Mouse (Mus musculus) cerebellum, adult 9-11 months (tissue): Measurements from ENCODE around the gene 2010111I01Rik.
"Not testable (repeated sequence)": the region's sequence is repeated elsewhere in the genome, so short reads cannot be mapped to it uniquely, and the experiment has no call there.

Experiments used
- DNase-seq: peaks from one replicate; pipeline ENCODE4 v3.0.0; 2022

2010111I01Rik gene

DNA sequence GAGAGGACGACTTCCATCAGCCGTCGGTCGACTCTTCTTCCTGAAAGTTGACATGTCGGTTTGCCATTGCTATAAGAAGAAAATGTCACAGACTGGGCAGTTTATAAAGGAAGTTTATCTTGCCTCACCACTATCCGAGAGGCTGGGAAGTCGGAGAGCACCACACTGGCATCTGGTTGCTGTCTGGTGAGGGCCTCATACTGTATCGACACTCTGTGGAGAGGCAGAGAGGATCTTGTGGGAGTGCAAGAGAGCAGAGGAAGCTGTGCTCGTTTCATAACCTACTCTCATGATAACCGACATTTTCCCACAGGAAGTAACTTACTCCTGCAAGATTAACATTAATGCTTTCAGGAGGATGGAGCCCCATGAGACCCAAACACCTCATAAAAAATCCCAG lies 7.9 kb upstream of the 2010111I01Rik start:
- DNase-seq, result no peak

DNA sequence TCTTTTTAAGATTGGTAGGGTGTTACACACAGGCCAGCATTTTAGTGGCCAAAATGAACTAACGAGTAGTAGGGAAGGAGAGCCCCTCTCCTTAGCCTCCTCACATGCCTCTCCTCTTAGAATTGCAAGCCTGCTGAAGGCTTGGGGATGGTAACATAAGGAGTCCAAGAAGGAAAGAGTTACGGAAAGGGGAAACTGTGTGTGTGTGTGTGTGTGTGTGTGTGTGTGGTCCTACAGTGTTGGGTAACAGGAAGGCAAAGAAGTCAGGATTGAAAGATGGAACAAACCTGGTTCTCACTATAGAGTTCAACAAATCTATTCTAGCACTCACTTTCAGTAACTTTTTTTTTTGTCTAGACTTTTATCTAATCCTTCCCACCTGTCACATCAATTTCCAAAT lies 1.3 kb upstream of the 2010111I01Rik start:
- DNase-seq, result no peak

DNA sequence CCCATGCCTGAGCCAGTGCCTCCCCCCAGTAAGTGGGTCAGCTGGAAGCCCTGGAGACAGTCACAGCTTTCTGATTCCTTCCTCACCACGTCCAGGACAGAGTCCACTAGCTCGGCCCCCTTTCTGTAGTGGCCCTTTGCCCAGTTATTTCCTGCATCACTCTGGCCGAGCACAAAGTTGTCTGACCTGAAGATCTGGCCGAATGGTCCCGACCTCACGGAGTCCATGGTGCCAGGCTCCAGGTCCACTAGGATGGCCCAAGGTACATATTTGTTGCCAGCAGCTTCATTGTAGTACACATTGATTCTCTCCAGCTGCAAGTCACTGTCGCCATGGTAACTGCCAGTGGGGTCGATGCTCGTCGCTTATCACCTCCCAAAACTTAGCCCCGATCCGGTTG lies 3.5 kb downstream of the 2010111I01Rik start:
- no peak for DNase-seq

DNA sequence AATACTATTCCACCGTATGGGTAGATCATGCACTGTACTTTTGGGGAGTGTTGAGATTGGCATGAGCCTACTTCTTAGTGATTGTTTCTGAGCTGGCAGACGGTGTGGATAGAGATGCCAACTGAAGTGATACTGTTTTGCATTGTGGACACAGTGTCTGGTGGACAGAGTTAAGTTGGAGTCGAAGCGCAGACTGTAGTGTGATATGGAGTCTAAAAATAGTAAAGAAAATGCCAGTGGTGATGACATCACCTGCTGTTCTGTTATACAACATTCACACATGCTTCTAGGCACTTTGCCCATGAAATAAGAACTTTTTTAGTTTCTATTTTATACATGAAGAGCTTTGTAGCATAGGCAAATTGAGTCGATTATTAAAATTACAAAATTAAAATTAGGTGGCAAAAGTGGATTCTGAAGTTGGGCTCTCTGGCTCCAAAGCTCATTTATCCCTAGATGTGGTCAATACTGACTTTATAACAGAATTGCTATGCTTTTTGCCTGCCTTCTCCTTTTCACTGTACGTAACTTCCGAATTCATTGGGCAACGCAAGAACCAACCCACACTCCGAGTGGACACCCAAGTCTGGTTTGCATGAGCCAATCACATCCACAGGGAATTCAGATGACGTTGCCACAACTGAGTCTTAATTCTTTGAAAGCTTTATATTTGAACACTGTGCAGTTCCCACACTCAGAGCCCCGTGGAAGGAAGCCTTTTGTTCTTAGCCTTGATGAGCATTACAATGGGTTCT lies 6.0 kb downstream of the 2010111I01Rik start:
- DNase-seq, result no peak

DNA sequence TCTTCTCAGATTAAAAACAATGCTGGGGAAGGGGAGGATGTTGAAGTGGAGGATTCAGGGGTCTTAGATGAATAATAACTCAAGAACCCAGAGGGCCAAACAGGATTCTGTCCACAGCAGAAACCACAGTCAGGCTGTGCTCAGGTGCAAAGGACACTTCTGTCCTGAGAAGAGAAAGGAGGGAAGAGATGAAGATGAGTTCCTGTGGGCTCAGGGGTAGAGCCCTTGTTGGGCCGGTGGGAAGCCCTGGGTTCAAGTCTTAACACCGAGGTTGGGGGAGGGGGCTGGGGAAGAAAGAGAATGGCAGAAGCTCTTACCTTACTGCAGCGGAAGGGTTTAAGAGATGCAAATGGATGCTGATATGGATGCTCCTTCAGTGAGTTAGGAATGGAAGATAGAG lies 7.7 kb downstream of the 2010111I01Rik start:
- DNase-seq, result no peak

DNA sequence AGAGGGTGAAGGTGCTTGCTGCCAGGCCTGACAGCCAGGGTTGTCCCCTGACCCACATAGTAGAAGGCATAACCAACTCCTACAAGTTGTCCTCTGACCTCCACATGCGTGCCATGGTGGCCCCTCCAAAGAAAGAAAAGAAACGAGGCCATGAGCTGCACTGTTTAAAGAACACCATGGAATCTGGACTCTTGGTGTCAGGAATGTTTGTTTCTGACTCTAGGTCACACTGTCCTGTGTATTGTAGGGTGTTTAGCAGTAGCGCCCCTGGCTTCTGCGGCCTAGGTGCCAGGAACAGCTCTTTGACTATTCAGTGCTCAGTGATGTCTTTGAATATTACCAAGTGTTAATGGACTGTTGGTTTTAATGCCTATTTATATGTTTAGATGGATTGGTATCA lies 8.4 kb downstream of the 2010111I01Rik start:
- no peak for DNase-seq

DNA sequence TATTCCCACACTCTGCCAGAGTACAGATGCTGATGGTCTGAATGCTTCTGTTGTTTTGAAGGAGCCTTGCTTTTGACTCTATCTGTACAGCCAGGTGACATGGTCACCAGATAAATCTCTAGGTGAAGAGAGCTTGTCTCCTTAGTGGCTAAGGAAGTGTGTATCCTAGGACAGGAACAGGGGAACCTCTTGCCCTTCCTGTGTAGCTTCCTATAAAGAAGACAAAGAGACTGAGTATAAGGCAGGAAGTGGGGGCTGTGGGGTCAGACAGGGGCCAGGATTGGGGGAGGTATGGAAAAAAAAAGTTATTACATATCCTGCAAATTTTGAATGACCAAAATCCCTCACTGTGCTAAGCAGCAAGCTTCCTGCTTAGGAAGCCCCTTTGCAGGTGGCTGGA lies 13.4 kb downstream of the 2010111I01Rik start:
- DNase-seq, result no peak

DNA sequence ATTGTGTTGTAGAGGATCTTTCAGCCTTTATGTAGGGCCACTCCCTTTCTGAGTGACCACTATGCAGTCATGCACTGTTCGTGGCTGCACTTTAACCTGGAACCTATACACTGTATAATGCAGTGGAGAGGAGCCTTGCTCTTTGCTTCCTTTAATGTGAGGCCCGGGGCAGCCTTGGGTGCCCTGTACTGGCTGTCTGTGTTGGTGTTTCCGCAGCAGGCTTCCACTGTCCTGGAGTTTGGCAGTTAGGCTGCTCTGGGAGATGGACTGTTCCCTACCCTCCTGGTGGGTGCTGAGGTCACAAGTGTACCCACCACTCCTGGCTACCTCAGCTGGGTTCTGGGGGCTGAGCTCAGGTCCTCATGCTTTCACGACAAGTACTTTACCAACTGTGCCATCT lies 14.1 kb downstream of the 2010111I01Rik start:
- no peak for DNase-seq

DNA sequence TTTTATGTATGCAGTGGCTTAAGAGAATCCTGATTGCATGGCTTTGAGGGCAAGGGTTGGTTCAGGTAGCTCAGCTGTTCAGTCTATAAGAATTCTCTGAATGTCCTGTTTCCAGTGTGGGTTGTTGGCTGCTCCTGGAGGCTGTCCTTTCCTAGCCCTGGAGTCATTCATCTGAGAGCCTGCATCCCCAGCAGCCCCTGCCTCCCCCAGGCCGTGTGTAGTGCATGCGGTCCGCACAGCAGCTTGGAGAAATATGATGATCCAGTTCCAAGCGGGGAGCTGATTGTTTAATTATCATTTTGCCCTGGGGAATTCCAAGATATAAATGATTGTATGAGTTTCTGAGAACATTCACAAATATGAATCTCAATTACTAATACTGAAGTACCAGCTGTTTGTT lies 14.5 kb downstream of the 2010111I01Rik start:
- DNase-seq, result no peak

DNA sequence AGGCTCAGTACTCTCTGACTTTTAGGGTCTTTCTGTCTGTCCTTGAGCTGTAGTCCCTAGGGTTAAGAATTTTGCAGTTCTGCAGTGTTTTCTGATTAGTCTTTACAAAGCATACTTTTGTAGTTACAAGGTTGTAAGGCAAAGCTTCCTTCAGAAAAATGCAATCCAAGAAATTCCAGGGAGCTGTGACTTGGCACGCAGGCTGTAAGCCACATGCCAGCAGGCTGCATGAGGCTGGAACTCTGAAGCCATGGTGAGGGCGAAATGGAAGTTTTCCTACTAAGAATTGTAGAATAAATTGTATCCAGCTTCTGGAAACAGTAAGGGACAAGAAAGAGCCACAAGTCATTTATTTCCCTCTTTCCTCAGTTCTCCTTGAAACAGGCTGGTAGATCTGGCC lies 15.4 kb downstream of the 2010111I01Rik start:
- no peak for DNase-seq

DNA sequence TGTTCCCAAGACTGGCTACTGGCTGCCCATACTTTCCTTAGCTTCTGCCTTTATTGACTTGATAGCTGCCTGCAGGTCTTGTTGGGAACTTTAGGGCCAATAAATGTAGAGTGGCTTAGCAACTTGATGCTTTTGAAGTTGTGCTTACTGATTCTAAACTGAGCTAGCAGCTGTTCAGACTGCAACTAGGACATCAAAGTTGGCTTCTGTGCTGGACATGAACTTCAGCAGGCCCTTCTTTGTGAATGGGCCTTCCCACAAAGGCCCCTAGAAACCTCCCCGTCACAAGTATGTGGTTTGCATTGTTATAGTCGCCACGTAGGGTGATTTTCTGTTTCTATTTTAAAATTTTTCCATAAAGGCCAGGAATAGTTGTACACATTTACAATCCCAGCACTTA lies 19.8 kb downstream of the 2010111I01Rik start:
- no peak for DNase-seq

DNA sequence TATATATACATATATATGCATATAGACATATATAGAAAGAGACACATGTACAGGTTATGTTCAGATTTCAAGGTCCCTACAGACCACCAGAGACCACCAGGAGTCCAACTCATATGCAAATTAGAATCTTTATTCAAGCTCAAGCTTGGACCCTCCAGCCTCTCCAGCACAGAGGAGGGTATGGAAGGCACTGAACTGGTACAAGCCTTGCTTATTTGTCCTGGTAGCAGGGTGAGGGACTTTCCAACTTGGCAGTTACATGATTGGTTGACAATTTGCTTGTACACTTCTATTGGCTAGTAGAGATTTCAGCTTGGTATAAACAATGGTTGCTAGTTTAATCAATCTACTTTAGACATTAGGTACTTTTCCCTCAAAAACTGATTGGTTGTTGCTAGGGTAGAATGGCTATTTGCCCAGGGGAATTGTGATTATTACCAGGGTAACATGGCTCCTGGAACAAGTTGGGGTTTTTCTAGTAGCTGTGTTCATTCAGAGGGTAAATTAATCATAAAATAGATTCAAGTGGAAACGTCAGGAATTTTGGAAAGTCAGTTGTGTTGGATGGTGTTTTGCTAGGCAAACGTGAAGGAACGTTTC lies 25.3 kb downstream of the 2010111I01Rik start:
- no peak for DNase-seq

DNA sequence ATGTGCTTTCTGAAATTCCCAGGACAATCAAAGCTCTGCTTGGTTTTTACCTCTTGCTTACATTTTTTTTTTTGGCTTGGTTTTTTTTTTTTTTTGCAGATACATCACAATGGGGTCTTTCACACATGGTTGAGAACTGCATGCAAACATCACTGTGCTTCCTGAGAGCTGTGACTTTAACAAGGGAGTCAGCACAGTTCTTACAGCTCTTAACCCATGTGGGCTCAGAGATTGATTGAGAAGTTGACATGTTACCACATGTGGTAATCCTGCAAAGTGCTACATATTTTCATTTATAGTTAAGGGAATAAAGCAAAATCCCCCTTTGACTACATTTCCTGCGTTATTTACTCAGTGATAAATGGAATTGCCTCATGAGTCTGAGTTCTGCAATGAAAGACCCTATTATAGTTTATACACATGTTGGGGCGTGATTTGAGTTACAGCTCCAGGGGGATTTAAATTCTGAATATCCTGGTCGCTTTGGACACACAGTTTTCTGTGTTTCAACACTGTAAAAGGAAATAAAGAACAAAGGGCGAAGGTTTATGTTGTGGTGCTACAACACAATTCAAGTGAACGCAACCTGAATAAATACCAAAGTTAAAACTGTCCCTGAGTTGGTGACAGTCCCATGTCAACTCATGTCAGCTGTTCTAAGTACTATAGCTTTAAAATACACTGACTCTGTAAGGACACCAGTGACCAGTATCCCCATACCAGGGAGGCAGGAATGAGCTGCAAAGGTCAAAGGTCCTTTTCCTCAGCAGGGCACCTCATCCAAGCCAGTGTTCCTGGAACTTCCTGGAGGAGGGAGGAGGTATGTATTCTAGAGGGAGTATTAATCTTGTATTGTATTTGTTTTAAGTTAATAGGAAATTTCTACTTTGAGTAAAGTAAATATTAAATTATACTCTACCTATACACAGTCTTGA lies 29.1 kb downstream of the 2010111I01Rik start:
- no peak for DNase-seq

DNA sequence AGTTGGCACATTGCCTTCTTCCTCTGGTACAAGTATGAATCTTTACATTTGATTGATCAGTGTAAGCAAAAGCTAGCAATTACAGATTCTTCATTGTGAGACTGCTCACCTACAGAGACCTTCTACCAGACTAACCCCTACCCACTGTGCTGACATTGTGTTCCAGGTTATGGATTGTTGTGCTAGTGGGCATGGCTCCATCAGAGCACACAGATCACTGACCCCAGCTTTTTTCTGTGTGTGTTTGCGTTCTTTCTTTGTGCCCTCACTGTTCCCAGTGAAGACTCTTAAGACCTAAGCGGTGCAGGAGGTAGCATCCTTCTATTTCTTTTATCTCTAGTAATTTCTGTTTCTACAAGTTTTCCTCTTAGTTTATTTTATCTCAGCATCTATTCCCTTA lies 32.1 kb downstream of the 2010111I01Rik start:
- DNase-seq, result no peak

DNA sequence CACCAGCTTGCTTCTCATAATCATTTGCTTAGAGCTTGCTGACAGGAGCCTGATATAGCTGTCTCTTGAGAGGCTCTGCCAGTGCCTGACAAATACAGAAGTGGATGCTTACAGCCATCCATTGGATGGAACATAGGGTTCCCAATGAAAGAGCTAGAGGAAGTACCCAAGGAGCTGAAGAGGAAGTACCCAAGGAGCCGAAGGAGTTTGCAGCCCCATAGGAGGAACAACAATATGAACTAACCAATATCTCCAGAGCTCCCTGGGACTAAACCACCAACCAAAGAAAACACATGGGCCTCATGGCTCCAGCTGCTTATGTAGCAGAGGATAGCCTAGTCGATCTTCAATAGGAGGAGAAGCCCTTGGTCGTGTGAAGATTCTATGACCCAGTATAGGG lies 42.8 kb downstream of the 2010111I01Rik start:
- DNase-seq, result not testable (repeated sequence)

DNA sequence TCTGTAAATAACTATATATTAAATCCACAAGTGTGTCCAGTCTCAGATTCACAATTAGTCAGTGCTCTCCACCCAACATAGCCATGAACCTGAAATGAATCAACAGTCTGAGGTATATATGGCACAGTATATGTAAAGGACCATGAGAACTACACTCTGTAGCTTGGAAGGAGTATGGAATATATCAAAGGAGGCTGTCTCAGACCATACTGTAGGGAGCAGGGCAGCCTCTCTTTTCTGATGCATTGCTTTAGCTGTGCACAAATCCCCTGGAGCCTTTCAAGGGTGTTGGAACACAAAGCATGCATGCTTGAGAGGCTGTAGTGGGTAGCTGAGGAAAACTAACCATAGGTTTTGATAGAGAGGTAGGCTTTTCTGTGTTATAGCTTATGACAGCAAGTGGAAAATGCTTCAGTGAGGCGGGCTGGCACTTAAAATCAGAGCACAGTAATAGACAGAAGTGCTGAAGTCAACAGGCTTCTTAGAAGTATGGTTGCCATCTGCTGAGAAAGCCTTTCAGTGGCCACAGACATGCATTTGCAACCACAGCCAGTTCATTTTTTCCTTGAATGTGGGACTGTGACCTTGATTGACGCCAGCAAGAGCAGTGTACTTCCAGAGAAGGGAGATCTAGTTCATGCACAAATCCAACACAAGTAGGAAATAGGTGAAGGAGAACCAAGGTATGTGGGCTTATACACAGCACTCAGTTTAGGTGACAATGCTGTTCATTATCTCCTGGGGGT lies 45.8 kb downstream of the 2010111I01Rik start:
- no peak for DNase-seq

DNA sequence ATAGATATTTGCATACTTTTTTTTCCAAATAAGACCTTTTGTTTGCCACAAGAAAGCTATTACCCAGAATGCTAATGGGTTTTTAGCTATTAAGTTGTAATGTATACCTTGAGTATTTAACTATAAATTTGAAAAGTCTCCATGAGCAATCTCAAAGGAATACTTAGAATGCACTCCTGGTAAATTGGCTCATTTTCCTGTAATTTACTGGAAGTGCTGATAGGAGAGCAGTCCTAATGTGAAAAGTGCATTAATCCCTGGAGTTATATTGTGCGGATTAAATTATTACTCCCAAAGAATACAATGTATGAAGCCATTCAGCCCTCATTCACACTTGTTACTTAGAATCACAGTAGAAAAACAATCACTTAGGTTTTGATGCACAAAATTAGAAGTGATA lies 49.7 kb downstream of the 2010111I01Rik start:
- no peak for DNase-seq

DNA sequence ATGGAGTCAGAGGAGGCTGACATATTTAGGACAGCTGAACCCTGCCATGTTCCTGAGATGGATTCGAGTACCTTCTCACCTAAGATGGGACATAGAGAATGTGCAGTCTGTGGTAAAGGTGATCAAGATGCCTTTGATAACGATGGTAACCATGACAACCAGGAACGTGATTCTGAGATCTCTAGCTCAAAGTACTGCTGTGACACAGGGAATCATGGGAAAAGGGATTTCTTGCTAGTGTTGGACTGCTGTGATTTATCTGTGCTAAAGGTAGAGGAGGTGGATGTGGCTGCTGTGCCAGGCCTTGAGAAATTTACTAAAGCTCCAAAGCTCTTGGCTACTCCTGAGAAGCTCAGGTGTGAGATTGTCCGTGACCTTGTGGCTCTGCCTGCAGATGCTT lies 50.7 kb downstream of the 2010111I01Rik start:
- DNase-seq, result no peak

DNA sequence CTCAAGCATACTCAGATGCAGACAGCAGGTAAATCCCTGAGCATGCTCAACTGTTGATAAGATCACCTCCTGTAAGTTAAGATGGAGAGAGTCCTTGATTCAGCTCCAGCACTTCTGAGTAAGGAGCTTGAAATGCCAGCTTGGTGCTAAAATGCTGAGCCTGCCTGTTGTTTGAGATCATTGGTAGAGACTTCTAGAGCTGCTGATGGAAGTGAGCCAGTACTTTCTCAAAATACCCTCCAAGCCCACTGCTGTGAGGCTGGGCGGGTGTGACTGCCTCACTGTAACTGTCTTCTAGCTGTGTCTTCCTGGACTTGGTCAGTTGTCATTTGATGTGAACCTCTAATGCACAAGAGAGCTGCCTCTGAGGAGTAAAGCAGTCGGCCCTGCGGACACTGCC lies 51.4 kb downstream of the 2010111I01Rik start:
- DNase-seq, result no peak

DNA sequence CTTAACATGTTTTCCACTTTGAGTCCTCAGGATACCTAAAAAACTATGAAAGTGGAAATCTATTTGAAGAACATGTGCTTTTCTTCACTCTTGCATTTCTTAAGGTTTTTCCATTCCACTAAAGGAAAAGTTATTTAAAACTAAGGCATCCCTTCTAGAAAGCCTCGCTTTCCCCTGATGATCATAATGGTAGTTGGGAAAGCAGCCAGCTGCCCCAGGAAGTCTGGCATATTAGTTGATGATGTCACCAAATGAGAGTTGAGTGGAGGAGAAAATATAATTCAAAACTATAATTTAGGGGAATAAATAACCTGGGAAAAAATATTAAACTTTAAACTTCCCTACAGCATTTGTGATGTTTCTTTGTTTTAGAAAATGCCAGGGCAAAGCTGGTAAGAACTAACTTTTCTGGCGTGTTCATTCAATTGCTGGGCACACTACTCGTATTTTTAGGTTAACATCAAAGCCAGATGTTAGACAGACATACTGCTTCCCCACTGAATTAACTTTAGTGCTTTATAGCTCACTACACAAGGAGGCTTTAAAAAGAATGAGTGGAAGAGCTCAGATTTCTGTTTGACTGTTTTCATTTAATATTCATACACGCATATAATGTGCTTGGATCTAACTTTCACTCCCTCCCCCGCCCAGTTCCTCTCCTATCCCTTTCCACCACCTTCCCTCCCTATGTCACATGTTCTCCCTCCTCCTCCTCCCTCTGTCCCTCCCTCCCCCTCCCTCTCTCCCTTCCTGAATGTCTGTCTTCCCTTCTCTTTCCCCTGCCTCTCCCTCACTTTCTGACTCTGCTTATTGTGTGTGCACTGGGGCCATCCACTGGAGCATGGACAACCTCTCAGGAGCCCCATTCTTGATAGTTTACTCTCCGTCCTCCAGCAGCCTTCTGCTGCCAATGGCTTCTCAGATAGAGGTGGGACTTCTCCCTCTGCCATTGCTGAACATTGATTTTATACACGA lies 58.8 kb downstream of the 2010111I01Rik start:
- no peak for DNase-seq

DNA sequence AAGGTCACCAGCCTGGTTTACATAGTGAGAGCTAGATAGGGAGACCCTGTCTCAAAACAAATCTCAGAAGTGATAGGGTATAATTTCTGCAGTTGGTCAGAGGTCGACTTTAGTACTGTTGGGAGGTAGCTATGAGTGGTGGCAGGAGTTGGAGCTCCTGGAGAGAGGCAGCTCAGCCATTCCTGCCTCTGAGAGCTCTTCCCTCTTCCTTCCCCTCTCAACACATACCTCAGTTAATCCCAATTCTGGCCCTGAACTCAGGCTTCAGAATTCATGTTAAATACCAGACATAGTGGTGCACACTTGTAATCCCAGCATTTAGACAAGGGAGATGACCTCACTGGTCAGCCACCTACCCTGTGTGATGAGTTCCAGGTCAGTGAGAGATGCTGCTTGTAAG lies 65.3 kb downstream of the 2010111I01Rik start:
- DNase-seq, result no peak

DNA sequence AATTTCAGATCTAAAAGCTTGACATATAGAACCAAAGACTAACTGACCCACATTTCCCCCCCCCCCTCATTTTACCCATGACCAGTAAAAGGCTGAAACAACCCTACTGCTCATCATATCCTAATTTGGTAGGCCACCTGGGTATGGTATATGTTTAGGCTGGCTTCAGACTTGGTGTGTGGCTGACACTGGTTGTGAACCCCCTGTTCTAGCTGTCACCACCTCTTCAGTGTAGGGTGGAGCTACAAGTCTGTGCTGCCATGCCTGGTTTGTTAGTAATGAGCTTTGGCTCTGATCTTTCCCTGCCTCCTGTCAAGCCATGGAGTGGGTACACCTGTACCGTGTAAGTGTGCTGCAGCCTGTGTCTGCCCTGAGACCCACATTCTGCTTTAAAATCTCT lies 66.6 kb downstream of the 2010111I01Rik start:
- no peak for DNase-seq
